Mouse (Mus musculus) midbrain, embryonic 16.5 days (tissue): Measurements from ENCODE around the gene Synpo2. TPM values are rescaled to one million over a fixed set of nuclear protein-coding genes. Genes with fewer than 3 reads are reported as not detected.

Source experiments
- ATAC-seq: fragments of 200-750 bp; cut with Nextera tagmentation; 2 replicates; pipeline ENCODE4 v1.8.0; 2017; ENCODE audit warnings: moderate TSS enrichment
- H3K27ac ChIP-seq: fragments of 300-500 bp; sonication (generic); 2 replicates; pipeline ENCODE4 v1.5.1; 2014; ENCODE audit warnings: mild to moderate bottlenecking, low read length, mixed read lengths
- H3K27me3 ChIP-seq: fragments of 300-500 bp; sonication (generic); 2 replicates; pipeline ENCODE4 v1.6.1; 2014; ENCODE audit warnings: low read depth, low read length, mixed read lengths; ENCODE audit not compliant: control insufficient read depth, insufficient read depth
- H3K36me3 ChIP-seq: fragments of 300-500 bp; sonication (generic); 2 replicates; pipeline ENCODE4 v1.6.1; 2014; ENCODE audit warnings: mild to moderate bottlenecking, low read length, moderate library complexity, mixed read lengths; ENCODE audit not compliant: control insufficient read depth, insufficient read depth
- H3K4me1 ChIP-seq: fragments of 300-500 bp; sonication (generic); 2 replicates; pipeline ENCODE4 v1.6.1; 2014; ENCODE audit warnings: mild to moderate bottlenecking, low read length, mixed read lengths; ENCODE audit not compliant: control insufficient read depth, insufficient read depth
- H3K4me2 ChIP-seq: fragments of 300-500 bp; sonication (generic); 2 replicates; pipeline ENCODE4 v1.6.1; 2014; ENCODE audit warnings: mild to moderate bottlenecking, low read length, mixed read lengths
- H3K4me3 ChIP-seq: fragments of 300-500 bp; sonication (generic); 2 replicates; pipeline ENCODE4 v1.5.1; 2014; ENCODE audit warnings: low read depth, mild to moderate bottlenecking, low read length, moderate library complexity, mixed read lengths
- H3K9ac ChIP-seq: fragments of 300-500 bp; sonication (generic); 2 replicates; pipeline ENCODE4 v1.6.1; 2014; ENCODE audit warnings: low read depth, low read length, mixed read lengths
- H3K9me3 ChIP-seq: fragments of 300-500 bp; sonication (generic); replicated peaks from 2 replicates; pipeline ENCODE4 v1.6.1; 2014; ENCODE audit warnings: mild to moderate bottlenecking, low read length, mixed read lengths; ENCODE audit not compliant: control insufficient read depth, poor library complexity, severe bottlenecking
- WGBS: fragments of 180-500 bp; shearing (Covaris S2); extraction: QIAGEN DNeasy Blood & Tissue Kit; methylation state at CpG from one replicate; pipeline ENCODE4 v1.1.7; 2014; 5-methylcytosine and 5-hydroxymethylcytosine counted together
- polyA plus RNA-seq: library from polyadenylated mRNA; unstranded; fragments of >200 nt; fragmentation: Nextera tagmentation; extraction: Ambion mirVana; gene quantifications from 2 replicates; pipeline ENCODE4 v1.2.1, GENCODE M21; 2015

Gene Synpo2
- polyA plus RNA-seq, 1 experiment from 2014 or later = 3.2 TPM

DNA sequence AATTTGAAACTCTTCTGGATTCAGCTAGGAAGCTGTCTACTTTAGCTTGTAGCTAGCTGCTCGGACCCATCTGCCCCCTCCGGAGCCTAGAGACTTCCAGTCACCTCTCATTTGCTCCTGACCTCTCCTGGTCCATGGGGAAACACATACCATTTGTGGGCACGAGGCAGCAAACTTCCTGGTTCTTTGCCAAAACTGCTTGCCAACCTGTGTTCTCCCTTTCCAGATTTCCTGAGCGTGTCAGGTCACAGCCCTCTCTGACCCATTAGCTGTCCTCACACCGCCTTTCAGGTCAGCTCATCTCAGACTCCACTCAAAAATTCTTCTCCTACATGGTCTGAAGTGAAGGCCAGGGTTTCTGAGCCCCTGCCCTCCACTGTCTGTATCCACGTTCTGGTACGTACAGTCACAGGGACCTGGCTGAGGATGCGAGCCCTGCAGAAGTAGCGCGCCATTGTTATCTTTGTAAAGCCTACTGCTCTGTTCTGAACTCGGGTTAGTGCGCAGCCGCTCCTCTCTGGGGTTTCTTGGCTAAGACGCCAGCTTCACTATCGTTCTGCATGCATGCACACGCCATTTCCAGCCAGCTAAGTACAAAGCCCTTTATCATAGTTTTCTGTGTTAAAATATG lies 150.0 kb downstream of the Synpo2 start:
- Histone ChIP-seq H3K9me3 (no peaks in the 10 kb centered on the region), H3K9ac (no peak overlapping the region), H3K4me2 (no peak overlapping the region), H3K36me3 (no peaks in the 10 kb centered on the region), H3K4me1 (no peaks in the 10 kb centered on the region), H3K27ac (no peak overlapping the region), H3K4me3 (no peak overlapping the region), H3K27me3 (no peaks in the 10 kb centered on the region)
- 89% methylated on average over 16 of the region's 16 CpGs for WGBS
- ATAC-seq = no peak

DNA sequence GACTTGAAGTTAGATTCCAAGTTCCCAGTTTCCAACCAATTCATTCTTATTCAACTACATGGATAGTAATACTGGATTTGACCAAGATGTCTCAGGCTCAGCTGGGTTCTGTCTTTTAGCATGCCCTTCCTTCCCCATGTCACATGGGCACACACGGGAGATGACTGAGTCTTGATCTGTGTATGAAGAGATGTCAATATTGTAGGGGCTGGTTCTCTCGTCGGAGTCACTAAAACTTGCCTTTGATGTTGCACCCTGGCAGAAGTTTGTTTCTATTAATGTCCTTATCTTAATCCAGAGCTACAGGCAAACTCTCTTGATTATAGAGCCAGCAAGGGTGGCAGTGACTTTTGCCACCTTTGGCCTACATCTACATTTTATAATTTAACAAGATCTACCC lies 154.3 kb downstream of the Synpo2 start:
- WGBS = 96% methylated on average over 3 of the region's 3 CpGs
- Histone ChIP-seq H3K27me3 (no peaks in the 10 kb centered on the region), H3K4me1 (no peaks in the 10 kb centered on the region), H3K9me3 (0 out of 2 replicates have a peak, but pooled peaks cover under 1% of the 10 kb centered on the region), H3K4me3 (no peak overlapping the region), H3K36me3 (no peaks in the 10 kb centered on the region), H3K27ac (no peak overlapping the region), H3K9ac (no peak overlapping the region), H3K4me2 (no peak overlapping the region)
- no peak for ATAC-seq

DNA sequence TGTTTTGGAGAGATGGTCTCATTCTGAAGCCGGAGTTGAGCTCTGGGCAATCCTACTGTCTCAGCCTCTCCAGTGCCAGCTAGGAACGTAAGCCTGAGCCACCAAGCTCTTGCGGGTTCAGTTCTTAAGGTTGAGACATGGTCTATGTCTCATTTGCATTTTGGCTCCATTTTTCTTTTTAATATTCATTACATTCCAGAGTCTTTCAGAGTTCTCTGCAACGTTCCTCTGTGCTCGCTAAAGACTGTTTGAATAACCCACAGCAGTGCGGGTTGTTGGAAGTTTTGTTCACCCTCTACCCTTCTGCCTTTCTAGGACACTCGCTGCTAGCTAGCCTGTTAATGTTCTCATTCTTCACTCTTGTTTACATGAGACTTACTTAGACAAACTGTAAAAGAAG lies 155.0 kb downstream of the Synpo2 start:
- ATAC-seq = no peak
- H3K27ac ChIP-seq = no peak overlapping the region
- no peaks in the 10 kb centered on the region for H3K4me1 ChIP-seq
- 48% methylated on average over 7 of the region's 7 CpGs for WGBS
- H3K4me3 ChIP-seq = no peak overlapping the region
- H3K27me3 ChIP-seq = no peaks in the 10 kb centered on the region
- 0 out of 2 replicates have a peak, but pooled peaks cover 2% of the 10 kb centered on the region for H3K9me3 ChIP-seq
- H3K9ac ChIP-seq = no peak overlapping the region
- no peaks in the 10 kb centered on the region for H3K36me3 ChIP-seq
- H3K4me2 ChIP-seq = no peak overlapping the region

DNA sequence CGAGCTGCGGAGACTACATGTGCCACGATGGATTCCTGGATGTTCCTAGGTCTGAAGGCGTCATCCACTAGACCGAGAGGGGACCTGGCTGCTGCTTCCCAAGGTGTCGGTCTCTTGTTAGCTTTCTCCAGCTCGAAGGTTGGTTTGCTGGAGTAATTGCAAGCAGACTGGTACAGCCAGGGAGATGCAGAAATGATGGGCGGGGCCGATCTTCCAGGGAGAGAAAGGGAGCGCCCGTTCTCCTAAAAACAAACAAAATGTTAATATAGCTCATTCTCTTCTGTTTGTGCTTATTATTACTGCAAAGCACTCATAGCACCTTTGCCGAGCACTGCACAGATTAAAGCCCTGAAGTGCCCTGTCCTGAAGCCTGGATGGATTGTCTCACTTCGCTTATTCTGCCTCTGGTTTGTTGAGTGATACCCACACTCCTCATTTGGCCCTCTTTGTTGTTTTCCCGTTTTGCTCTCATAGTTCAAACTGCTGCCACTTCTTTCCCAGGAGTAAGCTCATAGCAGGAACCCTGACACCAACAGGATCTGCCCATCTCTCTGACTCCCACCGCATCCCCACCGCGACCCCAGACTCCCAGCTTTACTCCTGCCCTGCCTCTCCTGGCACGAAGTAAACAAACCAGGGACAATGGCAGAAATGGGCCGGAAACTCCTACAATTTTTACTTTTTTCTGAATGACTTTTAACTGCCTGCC lies 155.8 kb downstream of the Synpo2 start:
- no peaks in the 10 kb centered on the region for H3K27me3 ChIP-seq
- no peak overlapping the region for H3K4me3 ChIP-seq
- no peak overlapping the region for H3K9ac ChIP-seq
- no peaks in the 10 kb centered on the region for H3K4me1 ChIP-seq
- no peak for ATAC-seq
- H3K4me2 ChIP-seq = no peak overlapping the region
- H3K9me3 ChIP-seq = 0 out of 2 replicates have a peak, but pooled peaks cover 2% of the 10 kb centered on the region
- no peak overlapping the region for H3K27ac ChIP-seq
- no peaks in the 10 kb centered on the region for H3K36me3 ChIP-seq
- WGBS = 80% methylated on average over 19 of the region's 19 CpGs

DNA sequence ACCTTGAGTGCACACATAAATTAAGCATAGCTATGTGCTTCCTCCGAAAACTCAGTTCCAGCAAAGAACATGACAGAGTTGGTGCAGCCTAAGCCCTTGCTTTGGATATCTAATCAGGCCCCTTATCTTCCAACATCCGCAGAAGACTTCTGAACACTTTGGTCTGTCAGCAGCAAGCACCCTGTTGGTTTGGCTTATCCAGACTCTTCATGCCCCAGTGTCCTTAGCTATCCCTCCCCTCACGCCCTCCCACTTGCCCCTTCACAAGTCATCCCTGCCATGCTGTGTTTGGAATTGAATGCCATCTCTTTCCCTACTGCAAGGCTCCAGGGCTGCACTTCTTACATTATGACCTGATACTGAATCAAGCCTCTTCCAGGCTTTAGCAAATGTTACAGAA lies 160.2 kb downstream of the Synpo2 start:
- 0 out of 2 replicates have a peak, but pooled peaks cover 2% of the 10 kb centered on the region for H3K9me3 ChIP-seq
- no peak overlapping the region for H3K4me2 ChIP-seq
- ATAC-seq = no peak
- no peaks in the 10 kb centered on the region for H3K4me1 ChIP-seq
- no peak overlapping the region for H3K27ac ChIP-seq
- no peaks in the 10 kb centered on the region for H3K27me3 ChIP-seq
- no peaks in the 10 kb centered on the region for H3K36me3 ChIP-seq
- H3K9ac ChIP-seq = no peak overlapping the region
- H3K4me3 ChIP-seq = no peak overlapping the region
- WGBS = 80% methylated on average over 3 of the region's 3 CpGs

DNA sequence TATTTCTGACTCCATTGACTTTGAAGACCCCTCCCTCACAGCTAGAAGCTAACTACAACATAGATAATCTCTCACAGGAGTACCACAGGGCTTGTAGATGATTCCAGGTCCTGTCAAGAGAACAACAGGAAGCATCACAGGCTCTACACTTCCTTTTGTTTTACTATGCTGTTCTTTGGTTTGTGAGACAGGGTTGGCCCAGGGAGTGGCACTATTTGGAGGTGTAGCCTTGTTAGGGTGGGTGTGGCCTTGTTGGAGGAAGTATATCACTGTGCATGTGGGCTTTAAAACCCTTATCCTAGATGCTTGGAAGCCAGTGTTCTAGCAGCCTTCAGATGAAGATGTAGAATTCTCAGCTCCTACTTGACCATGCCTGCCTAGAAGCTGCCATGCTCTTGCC lies 160.9 kb downstream of the Synpo2 start:
- 0 out of 2 replicates have a peak, but pooled peaks cover 2% of the 10 kb centered on the region for H3K9me3 ChIP-seq
- no peak overlapping the region for H3K4me3 ChIP-seq
- H3K9ac ChIP-seq = no peak overlapping the region
- no peaks in the 10 kb centered on the region for H3K36me3 ChIP-seq
- ATAC-seq = no peak
- H3K4me2 ChIP-seq = no peak overlapping the region
- no peaks in the 10 kb centered on the region for H3K27me3 ChIP-seq
- no peaks in the 10 kb centered on the region for H3K4me1 ChIP-seq
- no peak overlapping the region for H3K27ac ChIP-seq

DNA sequence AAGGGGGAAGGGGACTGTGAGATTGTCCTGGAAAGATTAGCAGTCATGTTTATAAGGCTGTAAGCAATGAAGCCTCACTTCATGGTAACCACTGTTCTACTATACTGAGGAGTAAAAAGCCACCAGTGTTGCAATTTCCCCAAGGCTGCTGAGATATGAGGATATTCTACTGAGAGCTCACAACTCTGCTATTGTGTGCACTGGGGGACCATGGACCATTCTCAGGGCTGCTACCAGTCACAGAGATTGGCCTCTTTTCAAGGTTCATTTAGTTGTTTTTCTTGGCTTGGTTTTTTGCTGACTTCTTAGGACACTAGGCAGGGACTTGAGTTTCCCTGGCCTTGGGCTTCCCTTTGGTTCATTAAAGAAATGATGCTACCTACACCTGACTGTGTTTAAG lies 162.6 kb downstream of the Synpo2 start:
- no peak overlapping the region for H3K4me2 ChIP-seq
- no peaks in the 10 kb centered on the region for H3K27me3 ChIP-seq
- no peak for ATAC-seq
- no peak overlapping the region for H3K9ac ChIP-seq
- 0 out of 2 replicates have a peak, but pooled peaks cover 2% of the 10 kb centered on the region for H3K9me3 ChIP-seq
- no peak overlapping the region for H3K27ac ChIP-seq
- H3K36me3 ChIP-seq = no peaks in the 10 kb centered on the region
- no peak overlapping the region for H3K4me3 ChIP-seq
- H3K4me1 ChIP-seq = no peaks in the 10 kb centered on the region

DNA sequence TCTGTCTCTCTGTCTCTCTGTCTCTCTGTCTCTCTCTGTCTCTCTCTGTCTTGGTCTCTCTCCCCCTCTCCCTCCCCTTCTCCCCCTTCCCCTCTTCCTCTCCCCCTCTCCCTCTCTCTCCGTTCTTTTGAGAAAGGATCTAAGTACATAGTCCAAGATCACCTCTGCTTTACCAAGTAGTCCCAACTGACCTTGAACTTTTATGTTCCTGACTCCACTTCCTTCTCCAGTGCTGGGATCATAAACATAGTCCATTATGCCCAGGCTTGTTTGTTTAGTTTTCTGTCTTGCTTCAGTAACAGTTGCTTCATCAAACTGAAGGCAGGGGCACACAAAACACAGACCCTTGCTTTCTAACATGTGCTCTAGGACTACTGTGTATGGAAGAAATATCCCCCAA lies 163.5 kb downstream of the Synpo2 start:
- H3K4me3 ChIP-seq = no peak overlapping the region
- no peaks in the 10 kb centered on the region for H3K27me3 ChIP-seq
- no peaks in the 10 kb centered on the region for H3K36me3 ChIP-seq
- WGBS = 80% methylated on average over 1 of the region's 1 CpGs
- no peak overlapping the region for H3K27ac ChIP-seq
- no peak overlapping the region for H3K9ac ChIP-seq
- H3K4me2 ChIP-seq = no peak overlapping the region
- 0 out of 2 replicates have a peak, but pooled peaks cover 3% of the 10 kb centered on the region for H3K9me3 ChIP-seq
- no peak for ATAC-seq
- no peaks in the 10 kb centered on the region for H3K4me1 ChIP-seq

DNA sequence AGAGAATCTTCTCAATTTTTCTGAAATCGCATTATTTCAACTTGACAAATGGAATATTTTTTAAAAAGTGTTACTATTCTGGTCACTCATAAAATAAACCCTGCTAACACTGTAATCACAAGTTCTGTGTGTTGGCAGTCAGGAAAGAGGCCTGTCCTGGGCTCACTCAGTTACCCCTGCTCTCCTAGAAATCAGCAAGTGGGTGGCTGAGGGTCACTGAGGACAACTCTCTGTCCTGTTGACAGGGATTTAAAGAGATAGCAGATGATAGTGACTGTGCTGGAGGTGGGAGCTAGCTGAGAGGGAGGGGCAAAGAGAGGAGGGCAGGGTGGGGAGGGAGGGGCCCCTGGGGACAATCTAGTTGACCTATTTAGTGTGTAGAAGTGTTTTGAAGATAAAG lies 165.0 kb downstream of the Synpo2 start:
- ATAC-seq = no peak
- Histone ChIP-seq H3K27ac (no peak overlapping the region), H3K36me3 (no peaks in the 10 kb centered on the region), H3K4me1 (no peaks in the 10 kb centered on the region), H3K9ac (no peak overlapping the region), H3K4me3 (no peak overlapping the region), H3K27me3 (no peaks in the 10 kb centered on the region), H3K9me3 (0 out of 2 replicates have a peak, but pooled peaks cover 2% of the 10 kb centered on the region), H3K4me2 (no peak overlapping the region)
- WGBS = 94% methylated on average over 1 of the region's 1 CpGs
